Mouse (Mus musculus): ENCODE measurements around the gene Vmn1r200.

DNA sequence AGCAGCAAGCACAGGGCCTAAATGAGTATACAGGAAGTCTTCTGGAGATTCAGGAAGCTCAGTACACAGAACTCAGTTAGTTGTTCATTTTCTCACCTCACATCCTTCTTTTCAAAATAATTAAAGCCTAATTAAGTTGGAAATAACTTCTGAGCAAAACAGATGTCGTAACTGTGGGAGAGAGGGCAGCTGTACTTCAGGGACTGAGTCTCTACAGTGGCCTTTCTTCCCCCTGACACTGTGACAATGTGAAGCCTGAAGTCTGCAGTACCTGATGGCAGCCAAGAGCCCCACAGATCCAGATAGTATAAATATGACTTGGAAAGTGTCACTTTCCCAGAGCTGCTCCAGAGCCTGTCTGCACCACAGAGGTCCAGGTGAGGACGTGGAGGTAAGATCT, 10.7 kb upstream of the Vmn1r200 start, which contains the start of gene Vmn1r199:
- no peak for TF ChIP-seq CTCF (conservative IDR thresholded peaks at IDR 0.05; ENCODE audit: low read length)
- no peak for TF ChIP-seq NANOG (IDR thresholded peaks at IDR 0.05; ENCODE audit: borderline replicate concordance, low read length)
- no peak for TF ChIP-seq POU5F1 (IDR thresholded peaks at IDR 0.05; ENCODE audit: borderline replicate concordance, low read length)

Data from E14TG2a.4 (cell line).